Mouse (Mus musculus): Measurements from ENCODE around the gene Znrf3.

The Znrf3 gene

DNA sequence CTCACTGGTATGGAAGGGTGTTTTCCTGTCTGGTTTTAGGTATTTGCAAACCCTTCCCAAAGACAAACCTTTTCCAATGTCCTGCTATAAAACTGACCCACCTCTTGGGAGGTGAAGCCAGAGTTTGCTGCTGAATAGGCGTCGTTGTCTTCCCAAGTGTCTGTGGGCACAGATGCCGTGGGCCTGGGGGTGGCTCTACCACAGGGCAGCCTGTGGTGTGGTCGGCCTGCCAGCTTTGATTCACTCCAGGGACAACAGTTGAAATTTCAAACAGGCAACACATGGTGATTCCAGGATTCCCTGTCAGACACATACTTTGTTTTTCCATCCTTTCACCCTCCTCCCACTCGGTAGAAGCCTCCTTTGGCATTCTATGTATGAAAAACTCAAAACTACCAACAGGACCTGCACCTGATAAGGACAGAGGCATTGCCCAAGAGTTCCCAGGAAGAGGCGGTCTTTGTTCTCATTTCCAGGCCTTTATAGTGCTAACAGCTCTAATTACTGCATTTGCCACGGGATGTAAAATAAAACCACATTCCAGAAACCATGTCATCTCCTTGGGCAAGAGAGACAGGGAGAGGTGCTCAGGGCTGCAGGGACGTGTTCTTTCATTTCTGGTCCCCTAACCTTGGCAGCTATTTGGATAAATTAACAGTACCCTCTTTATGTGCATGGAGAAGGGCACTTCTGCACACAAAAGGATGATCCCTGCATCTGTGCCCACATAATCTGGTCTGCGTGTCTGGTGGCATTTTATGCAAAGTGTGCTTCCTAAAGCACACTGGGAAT, 173.2 kb downstream of the Znrf3 start:
- DNase-seq (ENCODE audit: low spot score), result no peak

DNA sequence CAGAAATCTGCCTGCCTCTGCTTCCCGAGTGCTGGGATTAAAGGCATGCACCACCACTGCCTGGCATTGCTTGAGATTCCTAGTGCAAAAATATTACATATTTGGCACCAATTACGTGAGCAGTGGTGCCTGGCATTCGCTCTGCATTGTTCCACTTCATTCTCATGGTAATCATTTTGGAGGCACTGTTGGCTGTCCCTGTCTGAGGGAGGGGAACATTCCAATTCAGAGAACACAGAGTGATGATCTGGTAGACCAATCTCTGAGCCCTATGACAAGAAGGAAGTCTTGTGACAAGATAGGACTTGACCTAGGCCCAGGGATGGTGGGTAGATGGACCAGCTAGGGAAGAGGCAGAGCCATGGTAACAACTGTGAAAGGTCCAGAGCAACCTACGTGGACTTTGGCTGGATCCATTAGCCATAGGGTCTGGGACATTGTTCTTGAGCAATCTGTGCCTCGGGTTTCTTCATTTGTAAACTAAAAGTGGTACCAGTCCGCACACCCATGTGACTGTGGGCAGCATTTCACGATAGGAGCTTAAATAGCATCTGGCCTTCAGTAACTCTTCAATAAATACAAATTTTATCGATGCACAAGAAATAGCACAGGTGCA, 174.7 kb downstream of the Znrf3 start:
- DNase-seq (ENCODE audit: low spot score), result no peak

DNA sequence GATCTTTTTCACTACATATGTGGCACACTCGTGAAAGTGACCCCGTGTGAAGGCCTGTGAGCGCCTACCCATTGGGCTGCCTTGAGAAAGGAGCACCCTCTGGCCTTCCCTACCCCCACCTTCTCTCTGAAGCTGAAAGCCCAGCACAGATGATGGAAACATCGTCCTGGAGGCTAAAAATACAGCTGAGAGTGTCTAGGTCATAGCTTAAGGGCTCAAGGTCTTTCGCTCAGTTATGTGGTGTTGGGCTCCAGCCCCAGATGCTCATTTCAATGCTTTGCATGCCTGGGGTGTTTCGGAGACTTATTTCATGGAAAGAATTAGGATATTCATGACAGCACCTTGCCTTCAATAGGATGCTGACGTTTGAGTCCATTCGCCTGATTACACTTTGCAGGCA, 178.9 kb downstream of the Znrf3 start:
- no peak for DNase-seq (ENCODE audit: low spot score)

DNA sequence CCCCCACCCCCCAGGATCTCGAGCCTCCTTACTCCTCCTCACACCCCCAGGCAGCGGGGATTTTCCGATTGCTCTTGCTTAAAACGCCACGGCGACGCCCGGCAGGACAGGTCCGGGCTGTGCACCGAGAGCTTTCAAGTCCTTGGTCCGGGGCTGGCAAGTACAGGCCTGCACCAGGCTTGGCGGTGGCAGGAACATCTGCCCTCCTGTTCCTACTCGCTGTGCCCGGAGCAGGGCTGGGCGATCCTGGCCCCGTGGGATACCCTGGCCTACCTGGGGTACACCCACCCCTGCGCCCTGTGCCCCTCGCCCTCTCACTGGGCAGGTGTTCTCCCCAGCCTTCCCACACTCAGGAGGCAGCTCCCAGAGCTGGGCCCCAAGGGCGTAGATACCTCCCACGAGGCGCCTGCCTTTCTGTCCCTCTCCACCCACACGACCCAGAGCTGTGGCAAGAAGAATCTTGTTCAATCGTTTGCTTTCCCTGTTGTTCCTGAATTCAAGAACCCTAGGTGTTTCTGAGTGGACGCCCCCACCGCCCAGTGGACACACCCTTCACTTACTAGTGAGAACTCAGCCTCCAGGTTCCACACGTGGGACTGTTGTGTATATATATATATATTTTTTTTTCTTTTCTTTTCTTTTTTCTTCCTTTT, 181.4 kb downstream of the Znrf3 start:
- DNase-seq (ENCODE audit: low spot score), result no peak

DNA sequence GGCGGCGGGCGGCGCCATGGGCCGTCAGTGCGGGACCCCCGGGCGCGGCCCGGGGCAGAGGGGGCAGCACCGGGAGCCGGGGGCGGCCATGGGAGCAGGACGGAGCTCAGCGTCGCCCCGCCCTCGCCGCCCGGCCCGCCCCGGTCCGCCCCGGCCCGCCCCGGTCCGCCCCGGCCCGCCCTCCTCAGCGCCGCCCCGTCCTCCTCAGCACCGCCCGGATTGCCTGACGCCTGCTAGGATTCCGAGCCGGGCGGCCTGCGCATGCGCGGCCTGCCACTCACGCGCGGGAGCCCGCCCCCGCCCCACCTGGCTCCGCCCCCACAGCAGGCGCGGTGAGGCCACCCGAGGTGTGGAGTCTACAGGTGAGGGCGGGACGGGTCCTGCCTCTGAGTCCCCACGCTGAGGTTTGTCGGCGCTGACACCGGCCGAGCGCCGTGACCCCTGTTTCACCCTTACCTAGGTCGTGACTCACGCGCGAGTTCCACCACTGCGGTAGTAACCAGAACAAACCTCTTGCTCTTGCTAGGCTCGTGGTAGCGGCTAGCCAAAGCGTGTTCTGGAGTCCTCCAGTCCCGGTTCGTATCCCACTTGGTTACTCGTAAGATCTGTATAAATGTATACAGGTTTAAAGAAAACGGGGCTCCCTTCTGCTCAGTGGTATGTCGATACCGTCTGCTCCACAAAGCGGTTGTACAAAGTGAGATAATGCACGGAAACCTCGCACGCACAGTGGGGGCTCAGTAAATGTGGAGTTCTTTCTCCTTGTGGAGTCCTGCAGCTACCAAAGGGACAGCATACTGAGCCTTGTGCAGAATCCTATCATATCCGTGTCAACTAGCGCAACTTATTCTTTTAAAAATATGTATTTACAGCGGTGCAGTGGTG, 182.9 kb downstream of the Znrf3 start, which contains the start of gene Kremen1:
Kremen1 (minus strand) TSS at position 51 of the 885 bp plus-strand sequence.
- peak; percentile 69 for DNase-seq (ENCODE audit: low spot score)

DNA sequence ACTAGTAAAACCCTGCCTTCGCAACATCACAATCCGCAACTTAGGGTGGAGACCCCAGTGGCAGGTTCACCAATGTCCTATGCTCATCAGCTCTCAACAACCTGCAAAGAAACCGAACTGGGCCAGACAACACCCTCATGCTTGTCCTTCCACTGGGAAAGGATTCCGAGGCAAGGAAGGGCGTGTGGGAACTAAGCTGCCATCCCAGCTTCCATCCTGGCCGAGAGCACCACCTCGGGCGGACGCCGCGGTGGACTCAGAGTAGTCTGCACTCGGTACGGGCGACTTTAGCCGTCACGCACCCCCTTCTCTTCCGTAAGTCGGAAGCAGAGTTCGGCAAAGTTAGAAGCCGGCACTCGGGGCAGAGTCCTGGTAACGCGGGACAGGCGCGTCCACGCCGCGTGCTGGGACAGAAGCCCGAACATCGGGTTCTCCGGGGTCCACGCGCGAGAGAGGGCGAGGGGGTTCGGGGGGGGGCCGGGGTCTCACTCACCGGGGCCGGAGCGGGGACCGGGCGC, 183.6 kb downstream of the Znrf3 start:
- DNase-seq (ENCODE audit: low spot score), result no peak

DNA sequence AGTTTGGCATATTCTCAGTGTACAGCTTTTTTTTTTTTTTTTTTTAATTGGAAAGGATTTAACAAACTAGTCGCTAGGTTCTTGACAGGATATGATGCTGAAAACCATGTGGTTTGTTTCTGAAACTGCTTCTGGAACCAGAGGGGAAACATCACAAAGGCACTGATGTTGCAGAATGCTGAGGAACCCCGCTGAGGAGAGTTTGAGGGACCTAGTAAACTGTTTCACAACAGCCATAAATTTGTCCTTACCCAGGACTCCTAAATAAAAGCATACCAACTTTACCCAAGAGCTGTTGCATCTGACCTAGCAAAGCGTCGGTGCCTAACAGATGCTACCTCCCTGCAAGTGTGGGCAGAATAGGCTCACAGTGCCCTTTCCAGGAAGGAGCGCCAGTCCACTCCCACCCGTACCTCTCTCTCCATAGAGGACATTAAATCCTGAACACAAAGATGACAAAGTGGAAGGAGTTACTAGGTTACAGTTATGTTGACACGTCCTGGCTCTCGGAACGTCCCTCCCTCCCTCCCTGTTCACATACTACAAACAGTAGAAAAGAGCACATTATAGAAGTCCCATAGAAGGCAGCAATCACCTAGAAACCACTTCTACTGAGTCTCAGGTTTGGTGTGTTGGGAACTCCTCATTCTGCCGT, 184.6 kb downstream of the Znrf3 start:
- DNase-seq (ENCODE audit: low spot score), result no peak

DNA sequence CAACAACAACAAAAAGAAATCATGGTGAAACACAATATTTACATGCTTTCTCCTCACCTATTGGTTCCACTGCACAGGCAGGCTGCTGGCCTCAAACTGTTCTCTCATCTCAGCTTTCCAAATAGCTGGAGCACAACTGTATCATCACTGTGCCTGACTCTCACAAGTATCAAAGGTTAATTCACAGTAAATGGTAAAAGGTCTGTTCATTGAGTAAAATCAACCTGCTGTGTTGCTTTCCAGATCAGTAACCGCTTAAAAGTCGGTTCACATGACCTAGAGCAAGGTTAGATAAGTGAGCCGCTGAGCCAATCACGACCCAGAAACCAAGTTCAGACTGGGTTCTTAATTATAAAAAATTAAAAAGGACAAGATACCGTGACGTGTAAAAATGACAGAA, 186.6 kb downstream of the Znrf3 start:
- no peak for DNase-seq (ENCODE audit: low spot score)

DNA sequence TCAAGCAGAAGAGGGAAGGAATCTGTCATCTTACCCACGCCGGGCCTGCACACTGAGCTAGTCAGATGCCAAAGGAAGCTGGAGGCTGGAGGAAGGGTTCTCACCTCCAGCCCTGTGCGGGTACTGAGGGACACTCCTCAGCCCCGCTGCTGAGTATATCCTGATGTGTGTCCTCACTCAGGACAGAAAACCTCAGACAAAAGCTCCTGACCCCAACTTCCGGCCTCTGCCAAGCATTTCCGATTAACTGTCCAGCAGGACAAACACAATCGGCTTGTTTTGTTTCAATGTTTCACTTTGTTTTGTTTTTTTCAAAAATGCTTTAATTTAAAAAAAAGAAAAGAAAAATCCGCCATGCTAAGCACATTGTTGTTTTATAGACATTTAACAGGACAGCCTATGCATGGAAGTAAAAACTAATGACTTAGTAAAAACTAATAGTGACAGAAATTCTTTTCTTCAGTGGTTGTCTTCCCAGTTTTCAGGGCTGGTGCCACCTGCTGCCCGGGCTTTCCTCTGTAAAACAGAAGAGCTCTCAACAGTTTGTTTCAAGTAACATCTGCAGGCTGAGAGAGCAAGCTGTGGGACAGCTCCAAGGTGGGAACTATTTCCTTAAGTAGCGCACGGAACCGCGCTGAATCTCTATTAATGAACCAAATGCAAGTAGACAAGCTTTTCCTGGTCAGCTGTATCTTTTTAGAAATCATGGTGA, 187.3 kb downstream of the Znrf3 start:
- no peak for DNase-seq (ENCODE audit: low spot score)

DNA sequence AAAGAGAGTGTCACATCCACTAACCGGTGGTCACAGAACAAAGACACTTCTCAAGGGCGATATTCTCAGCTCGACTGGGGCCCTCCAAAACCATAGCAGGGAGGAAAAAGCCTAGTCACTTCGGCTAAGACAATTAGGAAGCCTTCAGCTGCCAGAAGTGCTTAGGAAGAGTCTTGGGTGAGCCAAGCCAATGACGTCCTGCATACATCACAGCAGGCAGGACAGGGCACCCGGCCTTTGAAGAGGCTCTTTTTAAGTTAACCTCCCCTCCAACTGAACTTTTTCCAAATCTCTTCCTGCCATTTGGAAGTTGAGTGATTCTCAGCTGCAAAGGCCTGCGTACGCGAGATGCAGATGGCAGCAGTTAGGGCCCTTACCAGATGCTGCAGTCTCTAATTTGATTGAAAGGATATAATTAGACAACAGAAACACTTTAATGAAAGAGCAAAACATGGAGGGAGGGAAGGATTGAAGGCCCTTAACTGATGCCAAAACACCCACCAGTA, 189.1 kb downstream of the Znrf3 start:
- no peak for DNase-seq (ENCODE audit: low spot score)

DNA sequence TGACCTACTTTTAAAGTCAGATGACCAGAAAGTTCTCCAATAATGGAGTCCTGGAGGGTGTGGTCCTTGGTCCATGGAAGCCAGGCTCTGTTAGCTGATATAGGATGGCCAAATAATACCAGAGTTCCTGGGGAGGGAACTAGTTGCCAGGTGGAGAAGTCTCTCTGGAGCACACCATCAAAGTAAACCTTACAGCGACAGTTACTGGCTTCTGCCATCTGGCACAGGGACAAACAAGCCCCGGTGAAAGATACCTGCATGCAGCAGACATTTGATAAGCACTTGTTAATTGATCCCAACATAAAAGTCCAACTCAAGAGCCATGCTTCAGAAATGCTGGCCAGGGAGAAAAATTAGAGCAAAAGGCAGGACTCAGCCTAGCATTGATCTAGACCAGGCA, 190.6 kb downstream of the Znrf3 start:
- no peak for DNase-seq (ENCODE audit: low spot score)

DNA sequence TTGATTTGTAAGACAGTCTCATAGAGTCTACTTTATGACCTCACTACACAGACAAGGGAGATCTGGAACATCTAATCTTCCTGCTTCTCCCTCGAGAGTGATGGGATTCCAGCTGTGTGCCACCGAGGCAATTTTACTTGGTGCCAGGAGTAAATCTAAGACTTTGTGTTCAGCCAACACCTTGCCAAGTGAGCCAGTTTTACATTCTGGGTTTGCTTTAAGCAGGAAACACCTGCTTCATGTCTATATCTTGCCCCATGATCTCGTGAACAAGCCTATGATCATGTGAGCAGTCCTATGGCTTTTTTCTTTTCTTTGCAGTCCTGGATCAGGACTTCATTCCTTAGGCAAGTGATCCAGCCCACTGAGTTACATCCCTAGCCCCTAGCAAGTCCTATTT, 191.1 kb downstream of the Znrf3 start:
- no peak for DNase-seq (ENCODE audit: low spot score)

DNA sequence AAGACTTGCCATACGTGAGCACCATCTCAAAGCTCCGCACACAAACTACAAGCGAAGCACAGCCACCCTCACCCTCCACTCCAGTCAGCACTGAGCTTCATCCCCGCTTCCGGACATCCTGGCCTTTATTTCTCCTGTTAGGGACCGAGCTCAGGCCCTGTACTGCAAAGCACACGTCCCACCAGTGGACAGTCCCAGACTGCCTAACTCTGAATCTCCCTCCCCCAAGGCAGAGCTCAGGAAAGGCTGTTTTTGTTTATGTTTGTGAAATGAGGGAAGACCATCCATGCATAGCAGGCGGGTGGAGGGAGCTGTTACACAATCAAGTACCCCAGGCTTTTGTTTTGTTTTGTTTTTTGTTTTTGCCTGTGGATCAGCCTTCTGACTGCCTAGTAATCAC, 191.9 kb downstream of the Znrf3 start:
- DNase-seq (ENCODE audit: low spot score), result no peak

DNA sequence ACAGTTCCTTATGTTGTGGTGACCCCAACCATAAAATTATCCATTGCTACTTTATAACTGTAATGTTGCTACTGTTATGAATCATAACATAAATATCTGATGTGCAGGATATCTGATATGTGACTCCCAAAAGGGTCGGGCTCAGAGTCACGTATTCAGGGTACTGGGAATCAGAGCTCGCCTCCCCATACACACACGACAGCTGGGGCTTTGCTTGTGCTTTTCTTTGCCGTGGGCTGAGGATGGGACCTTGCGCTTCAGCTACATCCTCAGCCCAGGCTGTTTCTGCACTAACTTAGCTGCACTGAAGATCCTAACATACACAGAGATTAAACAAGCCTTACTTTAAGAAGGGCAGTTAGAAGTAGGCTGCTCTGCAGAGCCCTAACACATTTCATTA, 193.5 kb downstream of the Znrf3 start:
- DNase-seq (ENCODE audit: low spot score), result no peak

DNA sequence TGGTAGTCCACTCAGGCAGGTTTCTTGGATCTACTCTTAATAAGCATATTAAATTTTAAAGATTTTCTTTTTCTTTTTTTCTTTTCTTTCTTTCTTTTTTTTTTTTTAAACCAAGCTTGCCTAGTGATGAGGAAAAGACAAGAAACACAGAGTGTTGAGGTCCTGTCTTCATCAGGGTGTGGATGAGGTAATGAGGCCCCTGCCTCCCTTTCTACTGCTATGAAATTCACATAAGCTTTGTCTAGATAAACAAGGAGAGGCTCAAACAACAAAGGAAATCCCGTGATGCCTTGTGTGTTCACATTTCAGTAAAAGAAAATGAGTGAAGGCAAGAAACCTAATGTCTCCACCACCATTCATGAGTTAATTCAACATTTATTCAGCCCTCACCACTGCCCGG, 196.4 kb downstream of the Znrf3 start:
- no peak for DNase-seq (ENCODE audit: low spot score)

DNA sequence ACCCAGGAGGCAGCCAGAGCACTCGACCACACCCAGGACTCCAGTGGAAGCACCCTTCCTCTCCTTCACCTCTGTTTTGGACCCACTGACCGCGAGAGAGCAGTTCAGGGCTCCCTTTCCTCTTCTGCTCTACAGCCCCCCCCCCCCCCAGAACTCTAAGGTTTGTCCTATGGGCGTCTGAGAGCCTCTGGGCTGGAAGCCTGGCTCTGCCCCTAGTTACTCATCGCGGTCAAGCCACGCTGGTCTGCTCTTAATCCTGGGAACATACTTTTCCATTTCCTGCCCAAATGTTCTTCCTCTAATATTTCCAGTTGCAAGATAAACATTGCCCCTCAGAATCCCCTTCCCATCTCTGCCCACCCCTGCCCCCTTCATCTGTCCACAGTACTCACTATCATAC, 199.2 kb downstream of the Znrf3 start:
- no peak for DNase-seq (ENCODE audit: low spot score)

DNA sequence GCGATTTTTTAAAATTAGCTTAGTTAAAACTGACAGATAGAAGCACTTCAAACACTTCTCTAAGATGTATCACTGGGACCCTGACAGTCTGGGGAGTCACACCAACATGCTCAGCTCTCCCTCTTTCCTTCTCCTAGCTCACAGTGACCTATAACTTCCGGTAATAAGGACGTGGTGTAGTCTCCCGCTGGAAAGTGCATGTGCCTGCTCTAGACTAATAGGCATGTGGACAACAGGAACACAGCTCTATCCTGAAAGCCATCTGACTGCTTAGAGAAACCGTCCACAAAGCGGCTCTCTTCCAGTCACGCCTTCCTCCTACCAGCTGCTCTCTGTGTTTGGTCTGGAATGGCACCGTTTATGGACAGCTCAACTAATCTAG, 199.9 kb downstream of the Znrf3 start:
- no peak for DNase-seq (ENCODE audit: low spot score)

DNA sequence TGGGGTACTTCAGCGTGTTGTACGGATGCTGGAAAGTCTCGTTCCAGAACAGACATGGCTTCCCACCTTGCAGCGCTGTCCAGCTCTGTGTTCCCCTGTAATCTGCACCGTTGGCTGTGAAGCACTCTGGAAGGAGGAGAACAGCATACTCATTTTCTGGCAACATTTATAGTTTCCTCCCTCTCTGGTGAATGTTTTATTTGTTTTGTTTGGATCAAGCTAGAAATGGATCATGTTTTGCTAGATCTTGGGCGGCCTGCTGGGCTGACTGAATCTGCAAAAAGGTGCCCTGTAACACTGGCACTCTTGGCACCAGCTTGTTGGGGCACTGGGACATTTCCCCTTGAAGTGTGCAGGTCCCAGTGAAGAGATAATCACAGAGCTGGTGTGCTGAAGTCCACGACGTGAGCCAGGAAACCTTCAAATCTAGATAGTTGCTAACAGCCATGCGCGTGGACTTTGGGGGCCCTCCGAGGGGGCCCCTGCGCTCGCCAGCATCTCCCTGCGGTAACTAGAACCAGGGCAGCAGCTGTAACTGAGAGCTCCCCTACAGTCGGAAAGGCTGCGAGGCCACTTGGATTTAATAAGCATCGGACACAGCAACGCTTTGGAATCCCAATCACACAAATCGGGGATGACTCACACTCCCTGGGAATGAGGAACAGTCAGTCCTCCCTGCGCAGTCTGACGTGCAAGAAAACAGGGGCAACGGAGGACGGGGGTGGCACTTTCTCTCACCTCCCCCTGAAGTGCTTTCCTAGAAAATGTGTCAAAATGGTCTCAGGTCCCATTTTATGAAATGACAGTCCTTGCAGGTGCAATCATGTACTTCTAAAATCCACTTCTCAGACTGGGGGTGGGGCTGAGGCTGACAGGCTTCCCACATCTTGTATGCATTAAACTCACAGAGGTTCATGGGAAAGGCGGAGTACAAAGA, 200.6 kb downstream of the Znrf3 start:
- peak; percentile 50 for DNase-seq (ENCODE audit: low spot score)

DNA sequence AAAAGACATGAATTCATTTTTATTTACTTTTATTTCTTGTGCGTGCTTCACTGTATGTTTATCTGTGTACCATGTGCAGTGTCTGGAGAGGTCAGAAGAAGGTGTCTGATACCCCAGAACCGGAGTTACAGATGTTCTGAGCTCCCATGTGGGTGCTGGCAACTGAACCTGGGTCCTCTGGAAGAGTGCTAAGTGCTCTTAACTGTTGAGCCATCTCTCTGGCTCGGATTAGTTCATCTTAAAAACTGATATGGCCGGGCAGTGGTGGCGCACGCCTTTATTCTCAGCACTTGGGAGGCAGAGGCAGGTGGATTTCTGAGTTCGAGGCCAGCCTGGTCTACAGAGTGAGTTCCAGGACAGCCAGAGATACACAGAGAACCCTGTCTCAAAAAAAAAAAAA, 201.4 kb downstream of the Znrf3 start:
- DNase-seq (ENCODE audit: low spot score), result no peak

DNA sequence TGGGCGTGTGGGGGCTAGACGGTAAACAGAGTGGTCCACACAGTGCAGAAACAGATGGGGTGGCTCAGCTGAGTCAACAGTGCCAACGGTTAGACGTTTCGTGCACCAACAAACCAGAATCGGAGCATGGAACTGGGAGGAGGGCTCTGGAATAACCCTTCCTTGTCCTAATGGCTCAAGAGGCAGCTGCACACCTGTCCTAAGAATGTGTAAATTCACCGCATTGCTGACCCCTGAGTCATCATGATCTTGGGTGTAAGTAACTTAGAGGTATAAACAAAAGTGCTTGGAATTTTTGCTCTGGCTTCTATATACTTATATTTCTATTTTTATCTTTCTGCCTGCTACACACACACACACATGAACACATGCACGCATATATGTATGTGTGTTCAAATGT, 202.5 kb downstream of the Znrf3 start:
- DNase-seq (ENCODE audit: low spot score), result no peak
